Mouse (Mus musculus) myocyte (in vitro differentiated cells): ENCODE results near the gene Scd2.

Experiments
- E2F4 ChIP-seq: IDR thresholded peaks from one replicate; pipeline ENCODE4 v1.6.1; 2011; ENCODE audit warnings: mild to moderate bottlenecking, control low read depth, moderate library complexity; ENCODE audit not compliant: insufficient read depth
- MAX ChIP-seq: IDR thresholded peaks from one replicate; pipeline ENCODE4 v1.6.1; 2011; ENCODE audit warnings: low read depth, mild to moderate bottlenecking, control low read depth
- MYOD1 ChIP-seq, 3 experiments: IDR thresholded peaks; one replicate each; pipeline ENCODE4 v1.6.1; 2011; ENCODE audit warnings: control low read depth in 2 of 3, low read depth in 2 of 3, mild to moderate bottlenecking in 2 of 3, moderate library complexity in 1 of 3; ENCODE audit not compliant: insufficient read length in 2 of 3, control insufficient read depth in 1 of 3
- MYOG ChIP-seq, 3 experiments: IDR thresholded peaks; one replicate each; pipeline ENCODE4 v1.6.1; 2011; ENCODE audit warnings: control low read depth in 2 of 3, low read depth in 2 of 3, mild to moderate bottlenecking in 2 of 3; ENCODE audit not compliant: insufficient read length in 2 of 3, control insufficient read depth in 1 of 3, insufficient read depth in 1 of 3
- POLR2A ChIP-seq: IDR thresholded peaks from one replicate; pipeline ENCODE4 v1.6.1; 2011; ENCODE audit warnings: low read depth, mild to moderate bottlenecking, control low read depth, moderate library complexity; ENCODE audit not compliant: insufficient read length
- POLR2AphosphoS2 ChIP-seq: IDR thresholded peaks from one replicate; pipeline ENCODE4 v1.6.1; 2011; ENCODE audit warnings: low read depth, control low read depth; ENCODE audit not compliant: insufficient read length
- TCF12 ChIP-seq: IDR thresholded peaks from one replicate; pipeline ENCODE4 v1.6.1; 2011; ENCODE audit warnings: mild to moderate bottlenecking, control low read depth; ENCODE audit not compliant: poor library complexity, insufficient read depth, severe bottlenecking
- TCF3 ChIP-seq: IDR thresholded peaks from one replicate; pipeline ENCODE4 v1.6.1; 2011; ENCODE audit warnings: low read depth, control low read depth; ENCODE audit not compliant: insufficient read length
- USF1 ChIP-seq: IDR thresholded peaks from one replicate; pipeline ENCODE4 v1.6.1; 2011; ENCODE audit warnings: low read depth, mild to moderate bottlenecking, control low read depth, moderate library complexity

GRCm38 (mm10) chr19:44304419-44304818 lies 10.9 kb downstream of the Scd2 start:
- TF ChIP-seq MAX (no peak), POLR2A (peak; percentile 39), POLR2AphosphoS2 (peak; percentile 56), MYOG (IDR thresholded peaks at IDR 0.05; ENCODE audit: control insufficient read depth in 1 of 3, insufficient read depth in 1 of 3, insufficient read length in 2 of 3, low read depth in 2 of 3) (no peak), TCF12 (no peak), USF1 (no peak), MYOD1 (IDR thresholded peaks at IDR 0.05; ENCODE audit: control insufficient read depth in 1 of 3, insufficient read length in 2 of 3, low read depth in 2 of 3) (no peak), E2F4 (no peak), TCF3 (no peak)
